Mouse (Mus musculus) adipocyte (in vitro differentiated cells): ENCODE results near the gene Xrcc4.
"Not testable (repeated sequence)": the region's sequence is repeated elsewhere in the genome, so short reads cannot be mapped to it uniquely, and the experiment has no call there.

Source experiments
- DNase-seq: peaks from one replicate; pipeline ENCODE4 v3.0.0-alpha.2; 2016; ENCODE audit warnings: low spot score

The Xrcc4 gene

GRCm38 (mm10) chr13:90088962-90089824 lies at the start of gene Xrcc4, which contains the start of gene Tmem167:
Xrcc4 (minus strand) TSS chr13:90089608.
Tmem167 (plus strand) TSS chr13:90089123.
- DNase-seq: peak; percentile 100

DNA sequence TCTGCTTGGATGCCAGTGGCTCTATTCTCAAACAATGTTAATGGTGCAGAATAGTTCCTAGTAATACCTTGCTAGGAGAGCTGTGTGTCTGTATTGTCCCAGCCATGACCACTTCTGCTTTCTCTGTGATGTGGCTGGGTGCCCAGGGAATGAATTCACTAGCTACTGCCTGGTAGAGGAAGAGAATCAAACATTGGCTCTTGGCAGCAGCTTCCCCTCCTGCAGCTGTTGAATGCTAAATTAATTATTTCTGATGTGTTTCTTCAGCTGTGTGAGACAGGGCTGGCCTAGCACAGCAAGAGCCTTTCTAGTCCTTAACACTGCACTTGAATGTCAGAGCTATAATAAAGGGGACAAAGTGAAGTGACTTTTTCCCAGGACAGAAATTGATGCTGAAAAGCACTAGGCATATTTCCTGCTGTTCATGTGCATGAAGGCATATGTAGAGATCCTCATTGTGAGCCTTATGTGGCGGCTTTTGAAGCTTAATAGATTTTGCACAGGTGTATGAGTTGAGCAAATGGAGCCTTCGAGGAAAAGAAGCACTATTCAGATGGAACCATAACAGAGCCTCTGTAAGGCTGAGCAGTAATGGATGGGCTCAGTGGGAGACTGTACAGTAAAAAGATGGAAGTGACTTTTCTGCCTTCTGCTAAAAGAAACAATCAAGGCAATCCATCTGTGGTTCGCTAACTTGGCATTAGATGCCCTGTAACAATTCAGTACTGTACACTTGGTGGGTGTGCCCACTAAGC lies 46.9 kb upstream of the Xrcc4 start:
- DNase-seq: peak; percentile 67

GRCm38 (mm10) chr13:90111681-90112080 lies 22.3 kb upstream of the Xrcc4 start:
- no peak for DNase-seq

GRCm38 (mm10) chr13:90108746-90109145 lies 19.3 kb upstream of the Xrcc4 start:
- not testable (repeated sequence) for DNase-seq

DNA sequence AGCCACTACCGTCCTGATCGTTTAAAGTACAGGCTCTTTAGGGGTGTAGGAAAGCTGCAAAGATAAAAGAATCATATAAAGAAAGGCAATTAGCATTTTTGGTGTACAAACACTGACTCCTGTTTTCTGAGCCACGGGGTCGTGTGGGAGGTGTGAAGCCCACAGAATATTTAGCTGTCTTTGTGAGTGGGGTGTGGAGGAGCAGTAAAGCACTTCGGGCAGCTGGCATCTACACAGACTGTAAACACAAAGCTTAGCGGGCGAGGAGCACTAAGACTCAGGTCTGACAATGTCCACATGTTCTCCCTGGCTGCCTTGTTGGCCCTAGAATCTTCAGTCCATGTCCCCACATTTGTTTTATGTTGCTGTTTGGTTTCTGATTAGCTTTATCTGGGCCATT lies 16.7 kb upstream of the Xrcc4 start:
- DNase-seq: no peak

- DNase-seq: no peak
Observed at GRCm38 (mm10) chr13:90101514-90101913, 12.1 kb upstream of the Xrcc4 start.

DNA sequence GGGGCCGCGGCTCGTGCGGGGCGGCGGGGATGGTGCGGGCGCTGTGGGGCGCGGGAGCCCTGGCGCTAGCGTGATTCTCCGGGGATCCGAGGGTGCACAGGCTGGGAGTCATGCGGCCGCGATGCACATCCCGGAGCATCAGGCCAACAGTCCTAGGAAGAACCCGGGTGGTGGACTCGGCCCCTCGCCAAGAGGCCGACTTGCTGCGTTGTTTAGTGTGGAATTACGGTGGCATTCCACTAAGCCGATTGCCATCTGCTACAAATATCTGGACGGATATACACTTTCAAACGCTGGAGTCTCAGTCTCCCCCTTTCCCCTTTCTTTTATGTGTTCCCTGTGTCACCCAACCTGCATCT lies 396 bp upstream of the Xrcc4 start:
- DNase-seq: peak; percentile 77

DNA sequence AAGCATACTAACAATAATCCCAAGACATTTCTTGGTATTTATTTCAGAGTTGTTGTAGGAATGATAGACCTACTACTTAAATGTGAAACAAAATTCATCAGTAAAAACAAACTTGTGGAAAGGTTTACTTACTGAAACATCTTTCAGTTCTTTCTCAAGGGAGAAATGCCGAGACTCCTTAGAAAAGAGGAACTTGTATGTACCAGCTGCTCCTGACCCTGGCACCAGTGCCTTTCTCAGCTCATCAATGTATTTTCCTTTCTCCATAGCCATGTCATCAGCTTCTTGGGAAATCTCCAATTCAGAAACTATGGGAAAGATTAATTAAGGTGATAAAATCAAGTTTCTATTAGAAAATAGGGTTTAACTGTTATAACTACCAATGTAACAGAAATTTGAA lies 27.5 kb downstream of the Xrcc4 start:
- DNase-seq: no peak

- DNase-seq: no peak
Observed at GRCm38 (mm10) chr13:90052408-90052807, 37.0 kb downstream of the Xrcc4 start.

GRCm38 (mm10) chr13:90051735-90052134 lies 37.7 kb downstream of the Xrcc4 start:
- DNase-seq: no peak

DNA sequence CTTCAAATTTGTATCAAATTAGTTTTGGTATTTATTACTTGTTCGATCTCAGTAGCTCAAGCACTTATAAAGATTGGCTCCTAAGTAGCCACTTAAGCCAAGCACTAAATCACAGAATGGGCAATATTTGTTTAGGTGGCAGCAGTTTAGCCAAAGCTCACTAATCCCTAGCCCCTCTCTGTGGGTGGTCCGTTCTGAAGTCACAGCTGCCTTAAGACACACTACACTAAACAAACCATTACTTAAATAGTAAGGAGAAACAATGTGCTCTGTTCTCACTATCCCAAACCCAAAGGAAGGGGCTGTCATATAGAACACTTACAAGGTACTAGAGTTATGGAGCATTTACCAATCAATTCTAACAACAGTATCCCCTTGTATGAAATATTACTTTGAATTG lies 49.8 kb downstream of the Xrcc4 start:
- no peak for DNase-seq

DNA sequence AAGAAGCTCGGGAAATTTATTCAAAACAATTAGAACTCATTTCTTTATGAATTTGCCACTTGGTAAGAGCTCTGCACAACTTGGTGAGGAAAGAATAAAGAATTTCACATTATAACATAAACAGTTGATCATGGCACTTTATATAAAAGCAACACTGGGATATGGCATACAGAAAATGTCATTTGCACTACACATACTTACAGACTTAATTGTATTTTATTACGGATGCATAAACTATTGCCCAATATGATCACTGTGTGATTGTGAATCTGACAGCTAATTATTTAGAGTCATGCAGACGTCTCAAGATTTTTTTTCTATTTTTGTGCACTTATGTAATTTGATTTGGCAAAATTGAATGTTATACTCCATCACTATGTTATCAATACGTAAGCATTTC lies 56.4 kb downstream of the Xrcc4 start:
- no peak for DNase-seq

DNA sequence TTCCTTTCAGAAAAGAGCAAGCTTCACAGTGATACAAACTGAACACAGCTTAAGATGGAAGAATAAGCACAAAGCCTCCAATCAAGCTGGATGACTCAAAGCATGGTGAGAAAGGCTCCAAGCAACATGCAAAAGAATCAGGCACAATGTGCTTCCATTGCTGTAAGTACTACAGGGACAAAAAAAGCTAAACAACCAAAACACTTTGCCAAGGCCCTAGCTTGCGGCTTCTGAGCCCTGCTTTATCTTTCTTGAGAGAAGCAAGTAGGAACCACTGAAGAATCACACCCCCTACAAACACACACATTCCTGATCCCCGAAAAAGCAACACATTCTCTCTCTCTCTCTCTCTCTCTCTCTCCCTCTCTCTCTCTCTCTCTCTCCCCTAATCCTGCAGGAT lies 56.9 kb downstream of the Xrcc4 start:
- peak; percentile 12 for DNase-seq

DNA sequence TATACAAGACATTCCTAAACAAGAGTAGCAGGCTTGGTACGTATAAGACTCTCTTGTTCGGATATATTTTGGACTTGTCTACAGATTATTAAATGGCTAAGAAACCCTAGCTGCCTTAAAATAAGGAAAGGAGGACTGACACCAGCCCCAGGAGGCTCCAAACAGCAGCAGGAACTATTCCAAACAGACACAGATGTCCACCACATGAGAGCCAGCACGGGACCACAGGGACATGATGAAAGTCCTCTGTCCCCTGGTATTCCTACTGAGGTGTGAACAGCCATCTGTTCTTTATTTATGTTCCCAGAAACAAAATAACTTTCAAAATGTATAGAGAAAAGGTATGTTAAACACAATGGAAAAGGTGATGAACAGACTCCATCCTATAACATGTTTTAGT lies 58.5 kb downstream of the Xrcc4 start:
- DNase-seq: peak; percentile 17

- no peak for DNase-seq
Observed at GRCm38 (mm10) chr13:90012620-90013019, 76.8 kb downstream of the Xrcc4 start.

GRCm38 (mm10) chr13:90012198-90012597 lies 77.2 kb downstream of the Xrcc4 start:
- no peak for DNase-seq

DNA sequence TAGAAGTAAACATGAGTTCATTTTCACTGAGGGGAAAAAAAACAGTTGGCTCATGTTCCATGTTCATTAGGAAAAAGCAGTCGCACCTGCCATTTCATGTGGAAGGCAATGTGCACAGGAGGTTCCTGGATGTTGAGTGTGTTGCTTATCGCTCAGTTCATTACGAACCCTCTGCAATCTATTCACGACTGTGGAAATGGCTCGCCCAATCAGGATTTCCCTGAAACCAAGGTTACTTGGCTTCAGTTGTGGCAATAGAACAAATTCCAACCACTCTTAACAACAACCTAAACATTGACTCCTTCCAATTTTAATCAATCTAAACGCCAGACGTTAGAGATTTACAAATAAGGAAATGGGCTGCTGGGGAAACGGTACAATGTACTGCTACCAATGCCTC lies 78.3 kb downstream of the Xrcc4 start:
- peak; percentile 32 for DNase-seq

DNA sequence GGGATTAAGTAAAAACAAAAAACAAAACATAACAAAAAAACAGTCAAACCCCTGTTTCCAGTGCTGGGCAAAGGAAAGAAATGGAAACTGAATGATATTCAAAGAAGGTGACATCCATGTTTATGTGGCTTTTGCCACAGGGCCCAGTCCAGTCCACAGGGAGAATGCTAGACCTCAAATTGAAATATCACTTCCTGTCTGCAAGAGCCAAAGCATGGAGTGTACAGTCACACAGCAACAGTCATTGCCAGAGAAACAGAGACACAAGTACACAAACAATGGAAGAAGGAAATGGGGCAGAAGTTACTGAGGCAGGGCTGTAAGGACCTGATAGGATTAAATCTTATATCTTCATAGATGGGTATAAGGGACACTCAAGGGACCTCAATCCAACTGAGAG lies 79.6 kb downstream of the Xrcc4 start:
- peak; percentile 69 for DNase-seq

- DNase-seq: no peak
Observed at GRCm38 (mm10) chr13:90005561-90005960, 83.8 kb downstream of the Xrcc4 start.

DNA sequence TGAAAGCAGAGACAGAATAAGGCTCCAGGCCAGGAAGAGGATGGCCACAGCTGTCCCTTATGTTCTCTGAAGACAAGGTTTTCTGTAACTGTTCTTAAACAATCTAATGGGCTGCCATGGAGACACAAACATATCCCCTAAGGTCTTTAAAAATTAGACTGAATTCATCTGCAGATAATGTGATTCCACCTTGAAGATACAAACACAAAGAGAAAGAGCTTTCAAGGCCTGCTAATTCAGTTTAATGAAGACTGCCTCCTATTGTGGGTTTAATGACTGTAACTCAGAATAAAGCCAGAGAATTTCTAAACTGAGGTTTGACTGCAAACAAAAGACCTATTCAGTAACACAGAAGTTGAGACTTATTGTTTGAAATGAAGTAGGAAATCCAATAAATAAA lies 91.9 kb downstream of the Xrcc4 start:
- DNase-seq: no peak

- no peak for DNase-seq
Observed at GRCm38 (mm10) chr13:89986087-89986486, 103.3 kb downstream of the Xrcc4 start.

- no peak for DNase-seq
Observed at GRCm38 (mm10) chr13:89970940-89971339, 118.5 kb downstream of the Xrcc4 start.

- no peak for DNase-seq
Observed at GRCm38 (mm10) chr13:89968671-89969070, 120.7 kb downstream of the Xrcc4 start.
